Mouse (Mus musculus) bone marrow macrophage, adult 2 months (primary cell): ENCODE results near the gene Tceanc2.

Experiments
- CTCF ChIP-seq: IDR thresholded peaks from 2 replicates; pipeline ENCODE4 v1.5.1; 2012; ENCODE audit warnings: low read depth, mild to moderate bottlenecking, low read length, moderate library complexity
- POLR2A ChIP-seq: IDR thresholded peaks from 2 replicates; pipeline ENCODE4 v1.6.1; 2012; ENCODE audit warnings: mild to moderate bottlenecking, low read depth, low read length, borderline replicate concordance

- TF ChIP-seq CTCF (no peak), POLR2A (no peak)
Observed at GRCm38 (mm10) chr4:107179561-107179960, 645 bp upstream of the Tceanc2 start.
